Mouse (Mus musculus): ENCODE measurements around the gene Camkmt.

- TF ChIP-seq GATA1 (IDR thresholded peaks at IDR 0.05; ENCODE audit: low read length) (no peak), TAL1 (IDR thresholded peaks at IDR 0.05; ENCODE audit: low read length) (no peak)
Measured at GRCm38 (mm10) chr17:85198781-85199180, 108.4 kb downstream of the Camkmt start.

Measured in erythroblast, embryonic 14.5 days (primary cell).